Mouse (Mus musculus): ENCODE measurements around the gene Kdelc2.

Gene Kdelc2

DNA sequence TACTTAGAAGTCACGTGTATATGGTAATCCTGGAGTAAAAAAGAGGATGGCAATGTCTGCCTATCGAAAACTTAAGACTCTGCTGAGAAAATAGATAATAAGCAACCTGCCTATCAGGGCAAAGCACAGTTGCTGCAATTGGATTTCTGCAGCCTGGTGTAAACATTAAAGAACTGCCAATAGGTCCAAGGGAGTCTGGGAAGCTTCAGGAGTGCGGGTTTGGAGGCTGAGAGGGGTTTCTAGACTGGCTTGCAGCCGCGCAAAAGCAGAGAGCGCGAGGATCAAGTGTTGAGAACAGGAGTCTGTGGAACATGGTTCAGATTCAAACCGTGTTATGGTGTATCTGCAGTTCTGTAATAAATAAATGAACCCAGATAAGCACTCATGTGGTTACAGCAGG is 1.0 kb downstream of the Kdelc2 start:
- no peak for DNase-seq (ENCODE audit: low spot score in 2 of 2)

DNA sequence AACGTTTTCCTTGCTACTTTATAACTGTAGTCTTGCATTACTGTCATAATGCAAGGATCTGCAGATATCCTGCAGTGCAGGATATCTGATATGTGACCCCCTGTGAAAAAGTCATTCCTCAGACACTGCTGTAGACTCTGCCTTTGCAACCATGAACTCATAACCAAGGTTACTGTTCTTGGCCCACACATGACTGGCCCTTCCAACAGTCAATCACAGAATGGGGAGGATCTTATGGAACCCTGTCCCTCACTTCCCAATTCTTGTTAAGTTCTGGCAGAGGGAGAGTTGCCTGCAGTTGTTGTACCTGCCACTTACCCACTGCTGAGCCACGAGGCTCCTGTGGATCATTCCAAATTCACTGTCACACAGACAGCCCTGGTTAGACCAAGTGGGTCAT is 3.6 kb downstream of the Kdelc2 start:
- DNase-seq (ENCODE audit: low spot score in 2 of 2): no peak

DNA sequence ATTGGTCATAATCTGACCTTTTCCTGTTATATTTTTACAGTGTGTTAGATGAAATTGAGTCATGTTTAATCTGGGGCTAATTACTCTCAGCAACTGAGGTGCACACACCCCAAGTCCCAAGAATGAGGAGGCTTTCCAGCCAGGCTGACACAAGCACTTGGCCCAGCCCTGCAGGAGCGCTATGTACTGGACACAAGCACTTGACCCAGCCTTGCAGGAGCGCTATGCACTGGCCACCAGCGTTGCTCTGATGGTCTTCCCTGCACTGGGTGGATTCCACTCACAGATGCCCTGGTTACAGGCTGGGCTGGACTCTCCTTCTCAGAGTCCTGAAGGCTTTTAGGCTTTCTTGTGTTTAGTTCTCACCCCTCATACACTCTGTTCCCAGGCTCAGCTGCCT is 5.3 kb downstream of the Kdelc2 start:
- DNase-seq (ENCODE audit: low spot score in 2 of 2): no peak

DNA sequence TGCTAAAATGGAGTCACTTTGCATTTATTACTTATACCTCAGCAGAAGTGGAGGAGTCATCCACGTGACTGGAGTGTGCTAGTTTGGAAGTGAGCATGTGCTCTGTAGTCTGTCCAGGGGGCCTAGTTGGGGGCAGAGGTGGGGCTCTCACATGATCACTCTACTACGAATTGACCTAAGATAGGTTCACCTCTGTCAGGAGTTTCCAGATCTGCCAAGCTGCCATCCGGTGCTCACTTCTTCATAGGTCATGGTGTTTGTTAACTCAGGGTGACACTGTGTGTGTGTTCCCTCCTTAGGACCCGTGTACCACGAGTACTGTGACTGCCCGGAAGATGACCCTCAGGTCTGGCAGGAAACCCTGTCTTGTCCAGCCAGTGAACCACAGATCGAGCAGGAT is 6.3 kb downstream of the Kdelc2 start:
- DNase-seq (ENCODE audit: low spot score in 2 of 2): no peak

DNA sequence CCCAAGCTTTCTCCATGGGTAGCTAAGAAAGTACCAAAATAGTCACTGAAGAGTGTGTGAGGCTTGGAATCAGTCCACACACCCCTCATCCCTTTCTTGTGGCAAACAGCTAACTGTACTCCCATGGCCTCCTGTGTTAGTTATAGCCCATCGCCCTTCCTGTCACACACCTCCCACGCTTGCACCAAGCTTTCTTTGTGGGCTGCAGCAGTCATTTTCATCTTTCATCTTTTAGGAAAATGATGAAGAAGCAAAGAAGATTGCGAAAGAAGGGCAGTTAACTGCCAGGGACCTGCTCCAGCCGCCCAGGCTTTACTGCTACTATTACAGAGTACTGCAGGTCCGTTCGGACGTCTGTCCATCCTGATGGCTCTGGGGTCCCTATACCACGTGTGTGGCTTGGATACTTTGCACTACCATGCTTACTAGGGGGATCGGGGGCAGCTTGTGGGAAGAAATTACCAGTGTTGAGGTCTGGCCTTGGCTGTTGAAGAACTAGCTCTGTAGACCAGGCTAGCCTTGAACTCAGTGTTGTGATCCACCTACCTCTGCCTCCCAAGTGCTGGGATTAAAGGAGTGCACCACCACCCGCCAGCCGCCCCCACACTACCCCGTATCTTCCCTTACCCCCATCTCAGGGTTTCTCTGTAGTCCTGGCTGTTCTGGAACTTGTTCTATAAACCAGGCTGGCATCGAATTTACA is 14.0 kb downstream of the Kdelc2 start:
- DNase-seq (ENCODE audit: low spot score in 2 of 2): no peak

DNA sequence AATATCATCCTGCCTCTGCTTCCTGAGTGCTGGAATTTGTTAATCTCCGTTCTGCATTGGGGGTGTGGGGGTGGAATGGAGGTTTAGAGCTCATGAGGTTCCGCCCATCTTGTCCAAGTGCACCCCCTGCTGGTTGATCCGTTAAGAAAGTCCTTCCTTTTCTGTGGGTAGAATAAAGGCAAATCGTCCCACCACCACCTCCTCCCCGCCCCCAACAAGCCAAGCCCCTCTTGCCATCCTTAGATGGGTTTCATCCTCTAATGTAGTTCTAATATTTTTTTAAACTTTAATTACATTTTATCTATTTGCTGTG is 14.5 kb downstream of the Kdelc2 start:
- DNase-seq (ENCODE audit: low spot score in 2 of 2): peak; percentile 15 to 52

DNA sequence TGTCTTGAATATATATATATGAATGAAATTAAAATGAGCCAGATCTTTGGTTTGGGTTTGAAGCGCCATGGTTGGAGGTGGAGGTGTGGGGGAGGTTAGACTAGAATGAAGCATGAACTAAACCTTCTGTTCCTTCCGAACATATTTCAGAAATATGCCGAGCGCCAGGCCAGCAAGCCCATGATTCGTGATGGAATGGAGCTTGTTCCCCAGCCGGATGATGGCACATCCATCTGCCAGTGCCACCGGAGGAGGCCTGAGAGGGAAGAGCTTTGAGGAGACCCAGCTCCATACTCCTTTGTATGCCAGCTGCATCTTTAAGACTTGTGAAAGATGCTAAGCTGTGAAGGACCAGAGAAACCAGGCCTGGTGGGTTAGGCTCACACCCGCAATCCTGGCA is 15.7 kb downstream of the Kdelc2 start:
- no peak for DNase-seq (ENCODE audit: low spot score in 2 of 2)

DNA sequence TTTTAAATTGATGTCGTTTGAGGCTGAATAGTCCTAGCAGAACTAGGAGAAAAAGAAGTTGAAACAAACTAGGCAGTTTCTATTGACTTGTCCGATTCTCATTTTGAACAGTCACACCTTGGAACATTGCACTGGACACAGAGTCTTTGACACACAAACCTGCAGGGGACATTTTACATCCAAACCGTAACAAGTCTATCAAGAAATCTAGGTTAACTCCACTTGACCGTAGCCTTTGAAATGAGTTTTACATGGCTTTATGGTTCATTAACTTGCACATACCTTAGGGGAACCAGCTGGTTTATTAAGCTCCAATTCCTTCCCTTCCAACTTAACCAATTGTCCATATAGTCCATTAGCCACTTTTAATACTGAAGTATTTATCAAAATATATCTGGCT is 16.9 kb downstream of the Kdelc2 start:
- DNase-seq (ENCODE audit: low spot score in 2 of 2): no peak

DNA sequence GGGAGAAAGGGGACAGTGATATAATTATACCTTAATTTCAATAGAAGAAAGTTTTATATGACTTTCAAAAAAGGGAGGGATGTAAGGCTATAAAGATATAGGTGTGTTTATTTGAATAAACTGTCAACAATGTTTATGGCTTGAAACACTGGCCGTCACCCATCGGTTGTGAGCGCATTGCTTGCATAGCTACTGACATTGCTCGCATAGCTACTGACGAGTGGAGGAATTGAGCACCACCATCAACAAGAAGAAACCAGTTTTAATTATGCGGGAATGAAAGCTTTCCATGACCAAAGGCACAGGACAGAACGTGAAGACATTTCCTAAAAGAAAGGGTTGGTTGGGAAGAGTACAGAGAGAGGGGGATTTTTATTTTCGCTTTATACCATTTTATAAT is 17.3 kb downstream of the Kdelc2 start:
- DNase-seq (ENCODE audit: low spot score in 2 of 2): no peak

DNA sequence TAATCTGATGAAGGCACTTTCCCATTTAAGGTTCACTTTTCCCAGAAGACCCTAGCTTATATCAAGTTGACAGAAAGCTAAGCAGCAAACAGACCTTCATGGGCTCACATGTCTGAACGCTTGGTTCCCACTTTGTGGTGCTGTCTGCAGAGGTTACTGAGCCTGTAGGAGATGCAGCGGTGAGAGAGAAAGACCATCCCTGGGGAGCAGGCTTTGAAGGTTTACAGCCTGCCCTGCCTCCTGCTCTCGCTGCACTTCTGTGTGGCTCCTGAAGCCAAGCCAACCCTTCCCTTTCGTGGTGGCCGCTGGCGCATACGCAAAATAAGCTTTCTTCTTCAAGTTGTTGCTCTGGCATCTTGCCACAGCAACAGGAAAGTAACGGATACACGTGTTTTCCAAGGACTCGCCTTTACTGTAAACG is 18.5 kb downstream of the Kdelc2 start, which contains the start of gene 4930550C14Rik:
TSS of gene 4930550C14Rik (plus strand) at position 35 of the 421 bp plus-strand sequence.
- no peak for DNase-seq (ENCODE audit: low spot score in 2 of 2)

DNA sequence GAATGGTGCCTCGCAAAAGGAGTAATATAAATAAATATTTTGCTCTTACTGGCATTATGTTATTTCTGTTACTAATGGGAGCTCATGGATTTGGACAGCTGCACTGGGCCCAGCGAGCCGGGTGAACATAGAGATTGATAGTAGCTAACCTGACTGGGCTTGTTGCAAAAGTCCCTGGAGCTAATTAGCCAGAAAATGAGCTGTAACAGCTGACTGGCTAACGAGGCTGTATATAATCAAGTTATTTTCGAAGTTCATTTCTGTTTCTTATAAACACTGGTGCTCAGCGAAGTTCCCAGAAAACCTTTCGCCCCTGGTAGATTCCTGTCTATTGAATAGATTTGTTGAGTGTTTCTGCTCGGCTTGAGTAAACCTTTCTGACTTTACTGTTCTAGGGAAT is 19.2 kb downstream of the Kdelc2 start:
- no peak for DNase-seq (ENCODE audit: low spot score in 2 of 2)

DNA sequence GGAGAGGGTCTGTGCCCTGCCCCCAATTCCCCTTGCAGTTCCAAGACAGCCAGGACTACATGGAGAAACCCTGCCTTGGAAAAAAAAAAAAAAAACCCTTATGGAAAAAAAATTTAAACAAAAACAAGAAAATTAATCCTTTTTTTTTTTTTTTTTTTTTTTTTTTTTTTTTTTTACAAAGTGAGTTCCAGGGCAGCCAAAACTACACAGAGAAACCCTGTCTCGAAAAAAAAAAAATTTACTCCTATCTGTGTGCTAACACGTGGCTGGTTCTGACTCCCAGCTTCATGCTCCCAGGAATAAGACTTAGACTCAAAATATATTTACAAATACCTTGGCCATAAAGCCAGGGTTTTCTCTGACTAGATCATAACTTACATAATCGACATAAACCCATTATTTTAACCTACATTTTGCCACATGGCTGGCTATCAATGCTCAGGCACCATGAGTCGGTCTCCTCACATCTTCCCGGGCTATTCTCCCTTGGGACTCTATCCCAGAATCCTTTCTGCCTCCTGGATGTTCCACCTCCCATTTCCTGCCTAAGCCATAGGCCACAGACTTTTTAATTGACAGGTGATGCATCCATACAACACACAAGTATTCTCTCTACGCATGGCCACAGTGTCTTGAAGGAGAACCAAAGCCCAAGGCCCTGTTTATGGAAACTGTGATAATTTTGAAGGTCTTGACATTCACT is 20.4 kb downstream of the Kdelc2 start:
- DNase-seq (ENCODE audit: low spot score in 2 of 2): no peak

DNA sequence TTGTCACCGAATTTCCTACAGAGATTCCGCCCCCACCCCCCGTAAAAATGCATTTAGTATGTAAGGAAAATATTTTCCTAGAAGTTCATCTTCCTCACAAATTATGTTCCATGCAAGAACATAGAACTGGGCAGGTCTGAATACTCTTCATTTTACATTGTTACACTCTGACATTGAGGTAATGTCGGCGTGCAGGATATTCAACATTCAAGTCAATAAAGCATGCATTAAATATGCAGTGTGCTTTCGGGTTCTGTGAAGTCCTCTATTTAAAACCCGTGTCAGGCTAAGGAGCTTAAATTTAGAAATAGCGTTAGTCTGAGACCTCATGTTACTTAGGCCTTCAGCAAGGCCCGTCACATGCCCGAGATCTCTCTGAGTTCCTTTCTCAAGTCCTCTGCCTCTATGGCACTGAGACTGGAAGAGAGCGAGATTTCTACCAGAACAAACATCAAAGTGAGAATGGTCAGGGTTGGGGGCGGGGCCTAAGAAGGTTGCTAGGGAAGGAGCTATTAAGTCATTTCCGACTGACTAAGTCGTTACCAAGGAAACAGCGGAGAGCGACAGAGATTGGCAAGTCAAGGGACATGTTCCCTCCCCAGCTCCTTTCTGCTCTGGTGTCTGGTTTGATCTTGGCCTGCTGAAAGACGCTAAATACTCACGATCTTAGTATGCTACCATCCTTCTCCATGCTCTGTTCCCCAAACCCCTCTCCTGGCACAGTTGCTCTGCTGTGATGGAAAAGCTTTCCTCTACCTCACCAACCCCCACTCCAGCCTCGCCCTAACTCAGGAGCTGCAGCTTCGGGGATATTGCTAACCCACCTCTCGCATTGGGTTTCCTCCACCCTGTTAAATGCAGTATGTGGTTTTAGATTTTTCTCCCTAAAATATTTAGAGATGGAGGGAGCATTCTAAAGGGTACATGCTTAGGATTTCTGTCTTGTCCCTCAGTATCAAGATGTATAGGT is 21.2 kb downstream of the Kdelc2 start:
- DNase-seq (ENCODE audit: low spot score in 2 of 2): peak; percentile 79 to 84

DNA sequence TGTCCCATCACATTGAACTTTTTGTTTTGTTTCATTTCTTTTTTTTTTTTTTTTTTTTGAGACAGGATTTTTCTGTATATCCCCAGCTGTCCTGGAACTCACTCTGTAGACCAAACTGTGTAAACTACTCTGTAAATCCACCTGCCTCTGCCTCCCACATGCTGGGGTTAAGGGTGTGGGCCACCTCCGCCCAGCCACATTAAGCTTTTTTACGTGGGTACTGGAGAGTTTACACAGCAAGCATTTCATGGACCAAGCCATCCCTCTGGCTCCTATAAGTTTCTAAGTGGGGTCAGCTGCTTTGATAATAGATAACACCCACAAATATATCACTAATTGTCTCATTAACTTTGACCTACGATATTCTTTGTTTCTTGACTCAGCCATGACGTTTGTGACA is 24.7 kb downstream of the Kdelc2 start:
- no peak for DNase-seq (ENCODE audit: low spot score in 2 of 2)

DNA sequence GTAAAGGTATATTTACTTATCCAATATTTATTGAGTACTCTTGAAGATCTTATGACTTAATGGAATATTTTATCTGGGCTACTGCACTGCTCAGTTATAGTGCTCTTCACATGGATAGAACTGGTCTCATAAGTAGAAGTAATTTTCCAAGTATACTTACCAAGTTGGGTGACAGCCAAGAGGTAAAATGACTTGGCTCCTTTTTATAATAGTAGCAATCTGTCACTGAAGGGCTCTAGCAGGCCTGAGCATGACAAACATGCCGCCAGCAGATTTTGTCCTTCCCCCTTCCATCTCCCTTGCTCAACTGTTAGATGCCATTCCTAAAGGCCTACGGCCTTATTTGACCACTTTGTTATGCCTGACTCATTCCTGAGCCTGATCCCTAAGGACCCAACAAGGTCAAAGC is 25.1 kb downstream of the Kdelc2 start:
- DNase-seq (ENCODE audit: low spot score in 2 of 2): no peak

DNA sequence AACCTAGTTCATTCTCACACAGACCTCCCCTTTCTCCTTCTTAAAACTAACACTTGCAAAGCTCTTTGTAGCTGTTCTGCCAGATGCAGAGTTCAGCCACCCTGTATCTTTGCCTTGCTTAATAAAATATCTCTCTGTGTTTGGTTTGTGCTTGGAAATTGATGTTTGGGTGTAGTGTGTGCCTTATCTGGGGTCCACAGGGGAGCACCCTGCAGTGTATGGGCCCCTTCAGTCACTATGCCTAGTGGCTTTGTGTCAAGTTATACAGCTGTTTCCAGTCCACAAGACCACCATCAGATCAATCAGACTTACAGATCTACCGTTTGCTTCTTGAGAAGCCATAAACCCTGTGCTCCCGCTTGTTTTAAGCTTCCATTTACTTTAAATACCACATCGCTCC is 25.6 kb downstream of the Kdelc2 start:
- no peak for DNase-seq (ENCODE audit: low spot score in 2 of 2)

DNA sequence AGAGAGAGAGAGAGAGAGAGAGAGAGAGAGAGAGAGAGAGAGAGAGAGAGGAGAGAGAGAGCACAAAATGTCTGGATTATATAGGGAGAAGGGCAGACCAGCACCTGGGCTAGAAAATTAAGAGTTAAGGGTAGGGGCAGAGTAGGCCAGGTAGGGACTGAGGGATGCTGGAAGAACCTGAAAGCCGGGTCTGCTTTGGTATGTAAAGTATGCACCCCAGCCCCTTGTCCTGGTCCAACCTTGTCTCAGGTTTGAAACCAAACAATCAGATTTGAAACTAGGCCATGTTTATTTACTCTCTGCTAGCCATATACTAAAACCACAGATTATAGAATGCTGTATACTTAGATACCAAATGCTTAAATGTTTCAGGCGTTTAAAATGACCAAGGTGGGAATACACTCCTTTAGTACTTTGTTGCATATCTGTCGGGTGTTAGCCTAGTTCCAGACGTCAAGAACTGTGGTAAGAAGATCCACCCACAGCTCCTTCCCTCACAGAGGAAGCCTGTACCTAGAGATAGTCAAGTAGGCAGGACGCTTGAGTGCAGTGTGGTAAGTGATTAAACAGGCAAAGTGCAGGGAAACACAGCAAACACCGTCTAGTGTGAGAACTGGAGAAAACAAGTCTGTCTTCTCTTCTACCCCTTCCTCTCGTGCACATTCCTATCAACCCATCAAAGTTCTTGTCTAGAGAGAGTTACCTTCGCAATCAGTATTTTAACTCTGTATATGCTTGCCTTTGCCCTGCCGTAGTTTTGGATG is 38.5 kb downstream of the Kdelc2 start:
- DNase-seq (ENCODE audit: low spot score in 2 of 2): peak in 1 of 2 experiments; percentile 14

DNA sequence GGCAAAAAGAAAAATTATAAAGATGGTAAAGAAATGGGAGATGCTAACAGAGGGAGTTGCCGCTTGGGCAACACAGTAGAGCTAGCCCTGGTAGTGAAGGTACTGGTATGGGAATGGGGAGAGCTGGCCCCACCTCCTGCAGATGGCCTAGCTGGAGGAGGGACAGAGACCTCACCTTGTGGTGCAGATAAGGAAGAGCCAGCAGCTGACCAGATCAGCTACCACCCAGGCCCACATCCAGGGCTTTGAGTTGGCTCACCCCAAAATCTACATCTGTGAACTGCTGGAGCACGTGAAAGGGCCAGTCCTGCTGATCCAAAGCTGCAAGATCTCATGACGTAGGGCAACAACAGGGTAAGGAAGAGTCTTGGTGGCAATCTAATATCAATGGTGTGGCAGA is 42.9 kb downstream of the Kdelc2 start:
- no peak for DNase-seq (ENCODE audit: low spot score in 2 of 2)

DNA sequence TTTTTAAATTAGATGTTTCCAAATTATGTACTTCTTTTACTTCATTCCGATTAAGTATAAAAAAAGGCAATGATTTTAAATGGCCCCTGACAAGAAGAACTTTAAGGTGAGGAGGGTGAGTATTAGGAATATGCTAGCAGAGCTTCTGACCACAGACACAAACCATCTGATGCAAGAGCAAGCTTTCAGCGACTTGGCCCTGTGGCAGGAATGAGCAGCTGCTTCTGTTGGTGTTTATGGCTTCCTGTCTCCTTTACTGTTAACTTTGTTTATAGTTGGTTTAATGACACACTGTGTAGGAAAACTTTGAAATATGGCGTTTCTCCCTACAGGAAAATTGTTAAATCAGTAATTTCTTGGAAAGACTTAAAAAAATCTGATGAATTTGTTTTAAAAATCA is 43.8 kb downstream of the Kdelc2 start:
- no peak for DNase-seq (ENCODE audit: low spot score in 2 of 2)

DNA sequence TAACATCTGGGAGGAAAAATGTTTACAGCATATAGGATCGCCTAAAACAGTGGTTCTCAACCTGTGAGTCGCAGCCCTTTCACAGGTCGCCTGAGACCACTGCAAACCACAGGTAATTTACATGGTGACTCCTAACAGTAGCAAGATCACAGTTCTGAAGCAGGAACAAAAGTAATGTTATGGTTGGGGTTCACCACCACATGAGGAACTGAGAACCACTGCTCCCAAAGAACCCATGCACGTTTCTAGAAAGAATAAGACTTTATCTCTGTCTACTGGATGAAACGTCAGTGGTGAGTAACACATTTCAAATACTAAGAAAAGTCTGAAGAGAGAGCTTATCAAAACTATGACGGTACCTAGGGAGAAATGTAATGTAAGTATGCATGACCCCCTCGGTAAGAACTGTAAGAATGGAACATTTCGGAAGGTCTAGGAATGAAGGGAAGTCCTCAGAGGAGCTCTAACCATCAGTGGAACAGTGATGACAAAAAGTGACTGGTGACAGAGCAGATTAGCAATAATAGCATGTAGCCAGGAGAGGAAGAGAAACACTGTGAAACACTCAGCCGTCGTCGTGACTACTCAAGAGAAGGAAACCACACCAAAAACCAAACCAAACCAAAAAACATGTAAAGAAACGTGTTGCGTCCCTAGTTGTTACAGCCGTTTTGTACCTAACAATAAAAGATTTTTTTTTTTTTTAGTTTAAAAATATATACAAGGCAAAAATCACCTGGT is 52.2 kb downstream of the Kdelc2 start:
- no peak for DNase-seq (ENCODE audit: low spot score in 2 of 2)

DNA sequence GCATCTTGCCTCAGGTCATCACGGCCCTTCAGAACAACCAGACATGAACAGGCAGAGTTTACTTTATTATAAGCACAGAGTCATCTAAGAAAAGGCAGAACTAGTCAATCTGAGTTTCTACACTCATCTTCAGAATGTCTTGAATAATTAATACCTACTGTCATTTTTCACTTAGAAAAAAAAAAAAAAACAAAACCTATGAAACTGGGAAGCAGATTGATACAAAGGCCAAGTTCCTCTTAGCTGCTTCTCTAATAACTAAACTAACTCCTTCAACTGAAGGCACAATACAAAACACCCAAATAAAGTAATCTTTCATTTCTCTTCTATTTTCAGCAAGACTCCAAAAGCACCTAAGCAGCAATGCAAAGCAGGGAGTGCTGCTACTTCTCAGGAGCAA is 66.8 kb downstream of the Kdelc2 start:
- no peak for DNase-seq (ENCODE audit: low spot score in 2 of 2)

Data from spleen, postnatal 36 days (tissue).